Mouse (Mus musculus) midbrain, embryonic 10.5 days (tissue): ENCODE measurements around the gene Pde6g. TPM values are rescaled to one million over a fixed set of nuclear protein-coding genes. Genes with fewer than 3 reads are reported as not detected.

Experiments used
- polyA plus RNA-seq: library from polyadenylated mRNA; unstranded; fragments of >200 nt; fragmentation: Nextera tagmentation; extraction: Ambion mirVana; gene quantifications from 2 replicates; pipeline ENCODE4 v1.2.1, GENCODE M21; 2016

The Pde6g gene
- polyA plus RNA-seq, 1 experiment from 2014 or later = 0.20 TPM

Other genes starting within 250 kb of the Pde6g start
- 14.3 and 16.6 TPM in 2 replicates for gene Bahcc1, start 220.6 kb downstream of the Pde6g start, polyA plus RNA-seq
- gene Actg1, start 105.0 kb downstream of the Pde6g start, polyA plus RNA-seq = 2,836 and 2,964 TPM in 2 replicates
- gene Fscn2, start 92.0 kb downstream of the Pde6g start, polyA plus RNA-seq = 0.61 and 0.62 TPM in 2 replicates
- gene Faap100, start 74.7 kb downstream of the Pde6g start, polyA plus RNA-seq = 34.5 and 41.8 TPM in 2 replicates
- gene Nploc4, start 15.8 kb downstream of the Pde6g start, polyA plus RNA-seq = 45.1 and 46.5 TPM in 2 replicates
- gene Tspan10, start 10.9 kb downstream of the Pde6g start, polyA plus RNA-seq = 0.39 TPM in 1 of 2 replicates, not detected in the other
- gene Oxld1, start 4.6 kb upstream of the Pde6g start, polyA plus RNA-seq = 9.0 and 11.8 TPM in 2 replicates
- gene Ccdc137, start 4.6 kb upstream of the Pde6g start, polyA plus RNA-seq = 38.9 and 41.8 TPM in 2 replicates
- 61.8 and 64.0 TPM in 2 replicates for gene Arl16, start 14.1 kb upstream of the Pde6g start, polyA plus RNA-seq
- 167 and 194 TPM in 2 replicates for gene Mrpl12, start 31.1 kb upstream of the Pde6g start, polyA plus RNA-seq
- gene Slc25a10, start 38.3 kb upstream of the Pde6g start, polyA plus RNA-seq = 50.1 and 53.4 TPM in 2 replicates
- 0.26 and 0.27 TPM in 2 replicates for gene Gcgr, start 77.2 kb upstream of the Pde6g start, polyA plus RNA-seq
- 226 and 238 TPM in 2 replicates for gene Mcrip1, start 96.2 kb upstream of the Pde6g start, polyA plus RNA-seq
- gene Ppp1r27, start 97.6 kb upstream of the Pde6g start, polyA plus RNA-seq = not detected in 2 replicates
- 534 and 562 TPM in 2 replicates for gene P4hb, start 119.8 kb upstream of the Pde6g start, polyA plus RNA-seq
- gene Arhgdia, start 128.1 kb upstream of the Pde6g start, polyA plus RNA-seq = 743 and 777 TPM in 2 replicates
- 605 and 647 TPM in 2 replicates for gene Alyref, start 144.9 kb upstream of the Pde6g start, polyA plus RNA-seq
- 216 and 231 TPM in 2 replicates for gene Anapc11, start 144.9 kb upstream of the Pde6g start, polyA plus RNA-seq
- gene Npb, start 155.0 kb upstream of the Pde6g start, polyA plus RNA-seq = 0.65 and 0.66 TPM in 2 replicates
- gene Pcyt2, start 164.4 kb upstream of the Pde6g start, polyA plus RNA-seq = 140 and 151 TPM in 2 replicates
- 34.2 and 37.4 TPM in 2 replicates for gene Sirt7, start 171.7 kb upstream of the Pde6g start, polyA plus RNA-seq
- gene Mafg, start 180.1 kb upstream of the Pde6g start, polyA plus RNA-seq = 19.8 and 23.0 TPM in 2 replicates
- 37.6 and 43.4 TPM in 2 replicates for gene Pycr1, start 190.3 kb upstream of the Pde6g start, polyA plus RNA-seq
- gene Myadml2, start 194.7 kb upstream of the Pde6g start, polyA plus RNA-seq = 0.15 TPM in 1 of 2 replicates, not detected in the other
- gene Notum, start 207.7 kb upstream of the Pde6g start, polyA plus RNA-seq = 3.3 and 3.6 TPM in 2 replicates
- 150 and 161 TPM in 2 replicates for gene Aspscr1, start 219.5 kb upstream of the Pde6g start, polyA plus RNA-seq